Comparison of ENCODE assay signal across 14 mouse cellular contexts in the genomic region with DNA sequence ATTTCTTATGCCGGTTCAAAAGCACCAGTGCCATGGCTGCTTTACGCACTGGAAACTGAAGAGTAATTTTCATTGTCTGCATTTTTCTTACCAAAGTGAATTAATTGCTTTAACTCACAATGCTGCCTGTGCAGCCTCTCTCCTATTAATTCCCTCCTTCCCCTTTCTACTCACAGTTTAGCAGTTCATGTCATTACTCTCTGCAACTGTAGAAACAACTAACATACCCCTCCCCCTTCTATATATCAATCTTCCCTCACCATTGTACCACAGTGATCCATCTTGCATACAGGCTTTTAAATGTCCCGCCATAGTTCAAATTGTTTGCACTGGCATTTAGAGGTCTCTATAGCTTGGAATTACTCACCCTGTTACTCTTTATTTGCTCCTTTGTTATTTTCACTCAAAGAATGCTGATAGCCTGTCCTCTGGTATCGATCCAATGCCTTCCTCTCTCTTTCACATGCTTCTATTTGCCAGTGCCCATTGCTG.
"Had no signal": no experiment of that assay in that cellular context is flagged by ENCODE, and none has a peak within 500 bp of the region (broad histone marks: within the 10 kb centered on the region; RNA-seq: fewer than 3 reads in every experiment).

No protein-coding gene starts in this region.

- H3K9ac ChIP-seq: liver, embryonic 15.5 days; midbrain, embryonic 15.5 days had no signal

- DNase-seq: kidney, postnatal 25 days; lung, adult 2 months; lung, postnatal 36 days; retina, postnatal 1 day; right cerebral cortex, postnatal 4 days; spleen, adult 18-20 months; thymus, postnatal 4 days had no signal

- H3K4me2 ChIP-seq: liver, embryonic 11.5 days; liver, embryonic 15.5 days; midbrain, embryonic 11.5 days; midbrain, embryonic 15.5 days had no signal

- ATAC-seq: lung, postnatal 0 days; midbrain, embryonic 15.5 days had no signal

- H3K27me3 ChIP-seq: liver, embryonic 15.5 days; midbrain, embryonic 15.5 days had no signal

- H3K9me3 ChIP-seq: limb, embryonic 10.5 days; liver, embryonic 15.5 days; midbrain, embryonic 15.5 days had no signal

- H3K4me1 ChIP-seq: limb, embryonic 10.5 days; liver, embryonic 15.5 days; midbrain, embryonic 15.5 days had no signal

- H3K36me3 ChIP-seq: limb, embryonic 10.5 days; liver, embryonic 15.5 days; midbrain, embryonic 15.5 days had no signal

- H3K4me3 ChIP-seq: left cerebral cortex, adult 2 months; limb, embryonic 10.5 days; liver, embryonic 15.5 days; midbrain, embryonic 15.5 days had no signal

- H3K27ac ChIP-seq: left cerebral cortex, adult 2 months; limb, embryonic 10.5 days; liver, embryonic 15.5 days; midbrain, embryonic 15.5 days had no signal
